Mouse (Mus musculus) embryonic facial prominence, embryonic 10.5 days (tissue): ENCODE measurements around the gene Cisd3. TPM values are rescaled to one million over a fixed set of nuclear protein-coding genes. Genes with fewer than 3 reads are reported as not detected.

Experiments
- DNase-seq: peaks from one replicate; pipeline ENCODE4 v3.0.0-alpha.2; 2017; ENCODE audit warnings: low spot score
- H3K27ac ChIP-seq: fragments of 300-500 bp; sonication (generic); replicated peaks from 2 replicates; pipeline ENCODE4 v1.5.1; 2016; ENCODE audit warnings: mild to moderate bottlenecking
- H3K27me3 ChIP-seq: fragments of 300-500 bp; sonication (generic); replicated peaks from 2 replicates; pipeline ENCODE4 v1.6.1; 2016; ENCODE audit warnings: low read depth, mild to moderate bottlenecking; ENCODE audit not compliant: poor library complexity, severe bottlenecking
- H3K36me3 ChIP-seq: fragments of 300-500 bp; sonication (generic); replicated peaks from 2 replicates; pipeline ENCODE4 v1.6.1; 2016; ENCODE audit warnings: mild to moderate bottlenecking, moderate library complexity
- H3K4me1 ChIP-seq: fragments of 300-500 bp; sonication (generic); 2 replicates; pipeline ENCODE4 v1.6.1; 2016
- H3K4me3 ChIP-seq: fragments of 300-500 bp; sonication (generic); 2 replicates; pipeline ENCODE4 v1.5.1; 2016; ENCODE audit warnings: mild to moderate bottlenecking, moderate library complexity
- H3K9me3 ChIP-seq: fragments of 300-500 bp; sonication (generic); 2 replicates; pipeline ENCODE4 v1.6.1; 2016; ENCODE audit warnings: mild to moderate bottlenecking
- WGBS: fragments of 180-500 bp; shearing (Covaris S2); methylation state at CpG from one replicate; pipeline ENCODE4 v1.1.7; 2016; 5-methylcytosine and 5-hydroxymethylcytosine counted together
- polyA plus RNA-seq: library from polyadenylated mRNA; unstranded; fragments of >200 nt; fragmentation: Nextera tagmentation; extraction: Ambion mirVana; gene quantifications from 2 replicates; pipeline ENCODE4 v1.2.1, GENCODE M21; 2016

The Cisd3 gene
- polyA plus RNA-seq, 1 experiment from 2014 or later, result 18.2 TPM

- peak overlapping the region; percentile 92 for H3K4me3 ChIP-seq
- H3K36me3 ChIP-seq, result peaks cover 55% of the 10 kb centered on the region
Observed at GRCm38 (mm10) chr11:97665431-97665830, 20.2 kb upstream of the Cisd3 start.

DNA sequence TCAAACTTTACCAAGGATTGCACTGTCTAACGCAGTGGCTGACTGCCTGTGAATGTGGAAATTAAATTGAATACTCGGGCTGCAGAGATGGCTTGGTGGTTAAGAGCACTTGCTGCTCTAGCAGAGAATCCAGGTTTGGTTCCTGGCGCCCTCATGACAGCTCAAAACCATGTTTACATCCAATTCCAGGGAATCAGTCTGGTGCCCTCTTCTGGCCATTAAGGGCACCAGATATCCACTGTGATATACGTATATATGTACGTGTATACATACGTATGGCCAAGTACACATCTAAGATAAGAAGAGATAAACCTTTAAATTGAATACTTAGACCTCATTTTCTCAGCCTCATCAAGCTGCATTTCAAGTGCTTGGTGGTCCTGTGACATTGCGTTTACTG lies 19.4 kb upstream of the Cisd3 start:
- Histone ChIP-seq H3K36me3 (peaks cover 63% of the 10 kb centered on the region), H3K4me3 (no peak overlapping the region), H3K27ac (no peak overlapping the region), H3K4me1 (peaks cover 74% of the 10 kb centered on the region), H3K27me3 (peaks cover 14% of the 10 kb centered on the region), H3K9me3 (no peaks in the 10 kb centered on the region)
- no peak for DNase-seq
- 95% methylated on average over 7 of the region's 7 CpGs for WGBS

More at GRCm38 (mm10) chr11:97665431-97665830, 20.2 kb upstream of the Cisd3 start:
- Histone ChIP-seq H3K27ac (no peak overlapping the region), H3K4me1 (peaks cover 74% of the 10 kb centered on the region), H3K9me3 (no peaks in the 10 kb centered on the region), H3K27me3 (peaks cover 22% of the 10 kb centered on the region)
- DNase-seq, result no peak
- 88% methylated on average over 13 of the region's 13 CpGs for WGBS

GRCm38 (mm10) chr11:97666794-97667193 lies 18.8 kb upstream of the Cisd3 start:
- H3K27ac ChIP-seq, result 0 out of 2 replicates have a peak overlapping the region, but pooled peaks have one; percentile 2
- no peak for DNase-seq
- 91% methylated on average over 15 of the region's 15 CpGs for WGBS
- H3K4me3 ChIP-seq, result no peak overlapping the region
- no peaks in the 10 kb centered on the region for H3K9me3 ChIP-seq
- peaks cover 68% of the 10 kb centered on the region for H3K4me1 ChIP-seq
- peaks cover 68% of the 10 kb centered on the region for H3K36me3 ChIP-seq
- H3K27me3 ChIP-seq, result peaks cover 8% of the 10 kb centered on the region

DNA sequence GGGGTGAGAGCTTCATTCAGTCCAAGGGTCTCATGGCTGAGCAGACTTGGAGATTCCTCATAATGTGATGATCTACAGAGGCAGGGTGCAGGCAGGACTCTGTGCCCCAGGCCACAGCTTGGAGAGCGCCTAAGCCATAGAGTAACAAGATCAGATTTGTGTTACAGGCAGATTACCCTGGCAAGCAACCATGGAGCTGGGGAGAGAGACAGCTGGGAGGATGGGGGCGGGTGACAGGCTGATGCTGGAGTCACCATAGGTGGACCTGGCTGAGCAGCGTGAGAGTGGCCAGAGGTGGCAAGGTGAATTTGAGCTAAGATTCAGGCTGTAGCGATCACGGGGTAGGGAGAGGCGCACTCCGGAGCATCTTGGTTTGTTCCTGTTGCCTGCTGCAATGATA lies 17.5 kb upstream of the Cisd3 start:
- 88% methylated on average over 7 of the region's 7 CpGs for WGBS
- no peaks in the 10 kb centered on the region for H3K27me3 ChIP-seq
- peaks cover 58% of the 10 kb centered on the region for H3K4me1 ChIP-seq
- peak overlapping the region; percentile 13; the same call in 1 of the 2 replicates for H3K4me3 ChIP-seq
- H3K27ac ChIP-seq, result no peak overlapping the region
- no peak for DNase-seq
- H3K36me3 ChIP-seq, result peaks cover 82% of the 10 kb centered on the region
- no peaks in the 10 kb centered on the region for H3K9me3 ChIP-seq

DNA sequence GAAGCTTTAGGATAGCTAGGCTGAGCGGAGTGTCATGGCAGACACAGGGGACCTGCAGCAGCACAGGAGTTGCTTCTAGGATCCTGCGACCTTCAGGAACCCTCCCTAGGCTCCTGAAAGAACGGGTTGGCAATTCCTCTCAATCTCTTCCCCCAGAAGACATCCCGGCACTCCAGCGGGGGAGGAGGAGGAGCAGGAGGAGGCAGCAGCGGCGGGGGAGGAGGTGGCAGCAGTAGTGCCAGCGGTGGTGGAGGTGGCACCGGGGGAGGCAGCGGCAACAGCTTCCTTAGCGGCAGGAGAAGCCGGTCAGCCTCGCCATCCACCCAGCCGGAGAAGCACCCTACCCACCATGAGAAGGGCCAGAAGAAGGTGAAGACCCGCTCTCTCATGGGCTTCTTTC lies 16.4 kb upstream of the Cisd3 start:
- DNase-seq, result no peak
- H3K4me3 ChIP-seq, result peak overlapping the region; percentile 11; the same call in 1 of the 2 replicates
- H3K36me3 ChIP-seq, result peaks cover 93% of the 10 kb centered on the region
- peaks cover 54% of the 10 kb centered on the region for H3K4me1 ChIP-seq
- no peaks in the 10 kb centered on the region for H3K9me3 ChIP-seq
- H3K27me3 ChIP-seq, result no peaks in the 10 kb centered on the region
- H3K27ac ChIP-seq, result peak overlapping the region; percentile 52
- 53% methylated on average over 15 of the region's 15 CpGs for WGBS

DNA sequence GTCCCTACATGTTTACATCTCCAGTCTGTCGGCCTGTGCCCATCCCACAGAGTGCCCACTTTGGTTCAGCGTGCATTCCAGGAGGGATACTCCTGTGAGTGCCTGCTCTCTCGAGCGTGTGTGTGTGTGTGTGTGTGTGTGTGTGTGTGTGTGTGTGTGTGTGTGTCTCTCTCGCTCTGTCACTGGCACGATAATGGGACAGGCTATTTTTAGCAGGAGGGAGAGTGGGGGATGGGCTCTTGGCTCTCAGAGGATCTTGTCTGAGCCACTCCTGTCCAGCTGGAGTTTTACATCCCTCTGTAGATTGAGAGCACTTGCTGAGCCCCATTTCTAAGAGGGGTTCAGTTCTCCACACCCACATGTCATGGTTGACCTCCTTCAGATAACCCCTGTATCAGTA lies 15.8 kb upstream of the Cisd3 start:
- Histone ChIP-seq H3K4me1 (peaks cover 48% of the 10 kb centered on the region), H3K27me3 (no peaks in the 10 kb centered on the region), H3K9me3 (no peaks in the 10 kb centered on the region), H3K4me3 (peak overlapping the region; percentile 11; the same call in 1 of the 2 replicates), H3K36me3 (peaks cover 99% of the 10 kb centered on the region), H3K27ac (peak overlapping the region; percentile 66; the same call in 1 of the 2 replicates)
- 28% methylated on average over 6 of the region's 6 CpGs for WGBS
- DNase-seq, result no peak

DNA sequence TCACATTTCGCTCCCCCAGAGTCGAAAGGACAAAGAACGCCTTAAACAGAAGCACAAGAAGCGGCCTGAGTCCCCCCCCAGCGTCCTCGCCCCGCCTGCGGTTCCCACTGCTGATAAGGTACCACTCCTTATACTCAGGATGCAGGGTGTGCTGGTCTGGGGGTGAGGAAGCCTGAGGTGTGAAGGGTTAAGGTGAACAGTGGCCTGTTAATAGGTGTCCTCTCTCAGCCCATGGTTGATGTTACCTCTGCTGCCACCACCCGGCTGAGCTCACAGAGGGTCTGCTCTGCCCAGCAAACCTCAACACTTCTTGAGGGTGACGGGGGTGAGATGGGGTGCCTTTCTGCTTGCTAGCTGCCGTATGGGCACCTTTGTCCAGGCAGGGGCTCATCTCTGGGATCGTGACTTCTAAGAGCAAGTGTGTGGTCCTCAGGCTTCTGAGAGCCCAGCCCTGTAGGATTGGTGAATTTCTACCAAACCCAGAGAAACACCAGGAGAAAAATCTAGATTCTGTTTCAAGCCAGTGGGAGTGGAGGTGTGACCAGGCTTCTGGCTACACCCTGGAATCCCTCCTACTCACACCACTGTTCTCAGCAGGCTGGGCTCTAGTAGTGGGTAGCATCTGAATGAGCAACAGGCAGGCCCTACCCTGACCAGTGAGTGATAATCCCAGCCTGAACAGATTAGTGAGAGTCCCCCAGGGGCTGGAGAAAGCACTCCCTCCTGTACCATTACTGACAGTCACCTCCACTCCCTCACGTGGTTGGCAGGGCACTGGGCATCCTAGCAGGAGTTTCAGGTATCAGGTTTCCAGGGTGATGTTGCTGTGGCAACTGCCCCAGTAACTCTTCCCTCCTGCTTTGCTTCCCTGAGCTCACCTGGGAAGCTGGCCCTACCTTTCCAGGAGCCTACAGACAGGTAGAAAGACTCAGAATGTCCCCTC lies 15.1 kb upstream of the Cisd3 start:
- no peak for DNase-seq
- H3K27ac ChIP-seq, result peak overlapping the region; percentile 66
- H3K4me3 ChIP-seq, result 0 out of 2 replicates have a peak overlapping the region, but pooled peaks have one; percentile 5
- peaks cover 42% of the 10 kb centered on the region for H3K4me1 ChIP-seq
- 63% methylated on average over 13 of the region's 13 CpGs for WGBS
- H3K9me3 ChIP-seq, result no peaks in the 10 kb centered on the region
- peaks cover 100% of the 10 kb centered on the region for H3K36me3 ChIP-seq
- H3K27me3 ChIP-seq, result no peaks in the 10 kb centered on the region

DNA sequence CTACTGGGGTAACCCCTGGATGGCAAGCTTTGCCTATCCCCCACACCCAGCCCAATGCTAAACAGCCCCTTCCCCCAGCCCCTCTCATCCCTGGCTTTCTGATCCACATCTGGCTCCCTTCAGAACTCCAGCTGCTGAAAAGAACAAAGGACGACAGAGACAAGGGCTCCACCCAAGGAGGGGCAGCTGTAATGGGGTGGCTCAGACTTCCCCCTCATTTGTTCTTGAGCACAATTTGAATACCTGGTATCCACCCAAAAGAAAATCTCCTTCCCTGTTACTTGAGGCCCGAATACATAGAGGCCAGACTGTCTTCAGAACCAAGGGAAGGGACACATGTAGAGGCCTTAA lies 14.5 kb upstream of the Cisd3 start:
- Histone ChIP-seq H3K36me3 (peaks cover 100% of the 10 kb centered on the region), H3K4me3 (no peak overlapping the region), H3K4me1 (peaks cover 44% of the 10 kb centered on the region), H3K9me3 (no peaks in the 10 kb centered on the region), H3K27me3 (no peaks in the 10 kb centered on the region), H3K27ac (peak overlapping the region; percentile 66)
- no peak for DNase-seq
- WGBS, result 45% methylated on average over 2 of the region's 2 CpGs

DNA sequence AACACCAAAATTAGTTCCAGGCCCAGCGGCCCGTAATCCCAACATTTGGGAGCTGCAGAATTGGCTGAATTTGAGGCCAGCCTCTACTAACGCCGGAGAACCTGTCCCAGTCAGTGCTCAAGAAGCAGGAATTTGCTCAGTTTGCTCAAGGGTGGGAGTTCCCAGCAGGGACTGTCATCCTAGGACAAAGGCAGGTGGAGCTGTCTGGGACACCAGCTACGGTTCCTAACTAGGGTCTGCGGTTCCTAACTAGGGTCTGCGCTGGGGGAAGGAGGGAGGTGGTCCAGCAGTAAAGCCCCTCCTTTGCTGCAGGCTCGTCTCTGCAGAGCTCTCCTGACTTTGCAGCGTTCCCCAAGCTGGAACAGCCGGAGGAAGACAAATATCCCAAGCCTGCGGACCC lies 12.5 kb upstream of the Cisd3 start:
- no peaks in the 10 kb centered on the region for H3K9me3 ChIP-seq
- no peaks in the 10 kb centered on the region for H3K27me3 ChIP-seq
- no peak overlapping the region for H3K27ac ChIP-seq
- peaks cover 55% of the 10 kb centered on the region for H3K4me1 ChIP-seq
- no peak for DNase-seq
- H3K36me3 ChIP-seq, result peaks cover 100% of the 10 kb centered on the region
- 85% methylated on average over 11 of the region's 11 CpGs for WGBS
- no peak overlapping the region for H3K4me3 ChIP-seq

GRCm38 (mm10) chr11:97676050-97676754 lies 9.4 kb upstream of the Cisd3 start:
- Histone ChIP-seq H3K27me3 (no peaks in the 10 kb centered on the region), H3K4me3 (no peak overlapping the region), H3K9me3 (no peaks in the 10 kb centered on the region), H3K4me1 (peaks cover 32% of the 10 kb centered on the region), H3K27ac (no peak overlapping the region), H3K36me3 (peaks cover 99% of the 10 kb centered on the region)
- no peak for DNase-seq
- 77% methylated on average over 15 of the region's 15 CpGs for WGBS

DNA sequence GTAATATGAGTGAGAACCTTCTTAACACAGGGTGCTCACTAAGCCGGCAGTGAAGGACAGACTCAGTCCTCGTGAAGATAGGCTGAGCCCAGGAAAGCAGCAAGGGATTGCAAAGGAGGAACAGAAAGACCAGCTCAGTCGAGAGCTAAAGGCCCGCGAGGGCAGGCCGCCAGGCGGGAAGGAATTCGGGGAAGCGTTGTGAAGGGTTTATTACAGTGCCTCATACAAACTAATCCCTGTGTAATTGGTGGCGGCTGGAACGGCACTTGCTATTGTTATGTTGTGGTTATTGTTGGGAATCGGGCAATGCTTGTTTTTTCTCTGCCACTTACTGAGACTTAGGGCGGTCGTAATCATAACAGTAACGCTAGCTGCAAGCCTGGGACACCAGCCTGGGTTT lies 8.2 kb upstream of the Cisd3 start:
- H3K4me1 ChIP-seq, result peaks cover 31% of the 10 kb centered on the region
- no peaks in the 10 kb centered on the region for H3K9me3 ChIP-seq
- 0 out of 2 replicates have a peak, but pooled peaks cover 3% of the 10 kb centered on the region for H3K27me3 ChIP-seq
- 60% methylated on average over 15 of the region's 15 CpGs for WGBS
- H3K27ac ChIP-seq, result 0 out of 2 replicates have a peak overlapping the region, but pooled peaks have one; percentile 40
- H3K4me3 ChIP-seq, result no peak overlapping the region
- H3K36me3 ChIP-seq, result peaks cover 99% of the 10 kb centered on the region
- DNase-seq, result no peak

GRCm38 (mm10) chr11:97677842-97678241 lies 7.8 kb upstream of the Cisd3 start:
- peak overlapping the region; percentile 40; the same call in 1 of the 2 replicates for H3K27ac ChIP-seq
- H3K27me3 ChIP-seq, result 0 out of 2 replicates have a peak, but pooled peaks cover 3% of the 10 kb centered on the region
- H3K4me3 ChIP-seq, result no peak overlapping the region
- H3K4me1 ChIP-seq, result peaks cover 31% of the 10 kb centered on the region
- no peak for DNase-seq
- no peaks in the 10 kb centered on the region for H3K9me3 ChIP-seq
- peaks cover 98% of the 10 kb centered on the region for H3K36me3 ChIP-seq
- WGBS, result 37% methylated on average over 8 of the region's 8 CpGs
